Mouse (Mus musculus) hindbrain, embryonic 14.5 days (tissue): Measurements from ENCODE around the gene Esr1. TPM values are rescaled to one million over a fixed set of nuclear protein-coding genes. Genes with fewer than 3 reads are reported as not detected.

Source experiments
- ATAC-seq: fragments of 200-750 bp; cut with Nextera tagmentation; 2 replicates; pipeline ENCODE4 v1.8.0; 2017; ENCODE audit warnings: moderate number of reproducible peaks, mild to moderate bottlenecking, moderate TSS enrichment, moderate library complexity; ENCODE audit not compliant: low FRiP score
- DNase-seq: peaks from one replicate; pipeline ENCODE4 v3.0.0-alpha.2; 2015; ENCODE audit warnings: low spot score
- H3K27ac ChIP-seq: fragments of 300-500 bp; sonication (generic); 2 replicates; pipeline ENCODE4 v1.5.1; 2014; ENCODE audit warnings: mild to moderate bottlenecking, moderate library complexity
- H3K27me3 ChIP-seq: fragments of 300-500 bp; sonication (generic); 2 replicates; pipeline ENCODE4 v1.6.1; 2014; ENCODE audit warnings: mild to moderate bottlenecking, low read length, mixed read lengths; ENCODE audit not compliant: control insufficient read depth, insufficient read depth
- H3K36me3 ChIP-seq: fragments of 300-500 bp; sonication (generic); replicated peaks from 2 replicates; pipeline ENCODE4 v1.6.1; 2014; ENCODE audit not compliant: control insufficient read depth, insufficient read depth
- H3K4me1 ChIP-seq: fragments of 300-500 bp; sonication (generic); replicated peaks from 2 replicates; pipeline ENCODE4 v1.6.1; 2014; ENCODE audit warnings: antibody characterized with exemption, low read length, mixed read lengths; ENCODE audit not compliant: control insufficient read depth, insufficient read depth
- H3K4me2 ChIP-seq: fragments of 300-500 bp; sonication (generic); replicated peaks from 2 replicates; pipeline ENCODE4 v1.6.1; 2014; ENCODE audit warnings: mild to moderate bottlenecking, moderate library complexity
- H3K4me3 ChIP-seq: fragments of 300-500 bp; sonication (generic); replicated peaks from 2 replicates; pipeline ENCODE4 v1.5.1; 2014; ENCODE audit warnings: mild to moderate bottlenecking, low read length
- H3K9ac ChIP-seq: fragments of 300-500 bp; sonication (generic); 2 replicates; pipeline ENCODE4 v1.6.1; 2014
- H3K9me3 ChIP-seq: fragments of 300-500 bp; sonication (generic); 2 replicates; pipeline ENCODE4 v1.6.1; 2016; ENCODE audit warnings: low read length; ENCODE audit not compliant: control insufficient read depth
- WGBS: fragments of 180-500 bp; shearing (Covaris S2); extraction: QIAGEN DNeasy Blood & Tissue Kit; methylation state at CpG from one replicate; pipeline ENCODE4 v1.1.7; 2014; 5-methylcytosine and 5-hydroxymethylcytosine counted together
- polyA plus RNA-seq: library from polyadenylated mRNA; unstranded; fragments of >200 nt; fragmentation: Nextera tagmentation; extraction: Ambion mirVana; gene quantifications from 2 replicates; pipeline ENCODE4 v1.2.1, GENCODE M21; 2014

The Esr1 gene
- 0.27 and 0.80 TPM in 2 replicates for polyA plus RNA-seq

DNA sequence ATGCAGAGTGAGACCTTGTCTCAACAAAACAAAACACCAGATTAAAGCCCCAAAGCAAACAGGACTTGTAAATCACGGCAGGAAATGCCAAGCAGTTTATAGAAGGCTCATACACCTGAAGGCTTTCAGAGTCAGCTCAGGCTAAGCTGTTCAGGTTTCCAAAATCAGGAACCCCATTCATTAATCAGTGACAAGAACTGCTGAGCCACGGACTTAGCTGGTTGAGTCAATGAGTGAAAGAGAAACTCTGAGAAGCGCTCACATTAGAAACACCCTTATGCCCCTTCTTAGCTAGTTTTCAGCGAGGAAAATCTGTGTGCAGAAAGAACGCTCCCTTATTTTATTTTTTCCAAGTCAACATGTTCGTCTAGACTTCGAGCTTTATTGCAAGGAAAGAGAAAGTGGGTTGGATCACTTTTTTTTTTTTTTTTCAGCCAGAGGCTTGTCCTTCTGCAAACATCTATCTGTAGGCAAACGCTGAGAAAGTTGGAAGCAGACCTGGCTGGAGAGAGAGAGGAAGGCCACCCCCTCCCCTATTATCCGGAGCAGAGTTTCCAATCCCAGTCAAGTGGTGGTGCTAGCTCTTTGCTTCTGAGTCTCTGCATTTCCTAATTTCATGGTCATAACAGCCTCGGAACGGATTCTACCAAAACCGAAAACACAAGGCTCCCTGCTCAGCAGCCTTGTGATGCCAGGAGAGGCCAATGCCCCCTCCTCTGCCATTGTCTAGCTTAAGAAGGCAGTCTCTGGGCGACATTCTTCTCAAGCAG is at the start of gene Esr1:
Esr1 (plus strand) TSS at position 208 of the 770 bp plus-strand sequence.
- WGBS = 50% methylated on average over 13 of the region's 13 CpGs
- ATAC-seq = no peak

GRCm38 (mm10) chr10:4565148-4565547 is 46.2 kb upstream of the Esr1 start:
- WGBS = 100% methylated on average over 1 of the region's 1 CpGs
- Histone ChIP-seq H3K27me3 (no peaks in the 10 kb centered on the region), H3K27ac (no peak overlapping the region), H3K4me2 (no peak overlapping the region), H3K4me3 (no peak overlapping the region), H3K36me3 (no peaks in the 10 kb centered on the region), H3K9ac (no peak overlapping the region), H3K9me3 (no peaks in the 10 kb centered on the region), H3K4me1 (no peaks in the 10 kb centered on the region)
- DNase-seq (no peak), ATAC-seq (no peak)

More for the DNA sequence above, at the start of gene Esr1:
- H3K4me2 ChIP-seq = peak within 1 kb of the TSS; percentile 19; the same call in 1 of the 2 replicates
- no peaks in the 10 kb centered on the region for H3K9me3 ChIP-seq
- no peak within 1 kb of the TSS for H3K9ac ChIP-seq
- H3K4me3 ChIP-seq = no peak within 1 kb of the TSS
- H3K27ac ChIP-seq = no peak within 1 kb of the TSS
- H3K27me3 ChIP-seq = no peaks in the 10 kb centered on the region
- H3K36me3 ChIP-seq = no peaks in the 10 kb centered on the region
- no peaks in the 10 kb centered on the region for H3K4me1 ChIP-seq
- no peak for DNase-seq

- no peaks in the 10 kb centered on the region for H3K27me3 ChIP-seq
- no peaks in the 10 kb centered on the region for H3K4me1 ChIP-seq
- H3K9me3 ChIP-seq = no peaks in the 10 kb centered on the region
- WGBS = 93% methylated on average over 4 of the region's 4 CpGs
- no peak overlapping the region for H3K4me3 ChIP-seq
- H3K9ac ChIP-seq = no peak overlapping the region
- H3K36me3 ChIP-seq = no peaks in the 10 kb centered on the region
- no peak for ATAC-seq
- no peak overlapping the region for H3K4me2 ChIP-seq
- DNase-seq = no peak
- H3K27ac ChIP-seq = no peak overlapping the region
These were observed 40.6 kb upstream of the Esr1 start for GRCm38 (mm10) chr10:4570778-4571177.

DNA sequence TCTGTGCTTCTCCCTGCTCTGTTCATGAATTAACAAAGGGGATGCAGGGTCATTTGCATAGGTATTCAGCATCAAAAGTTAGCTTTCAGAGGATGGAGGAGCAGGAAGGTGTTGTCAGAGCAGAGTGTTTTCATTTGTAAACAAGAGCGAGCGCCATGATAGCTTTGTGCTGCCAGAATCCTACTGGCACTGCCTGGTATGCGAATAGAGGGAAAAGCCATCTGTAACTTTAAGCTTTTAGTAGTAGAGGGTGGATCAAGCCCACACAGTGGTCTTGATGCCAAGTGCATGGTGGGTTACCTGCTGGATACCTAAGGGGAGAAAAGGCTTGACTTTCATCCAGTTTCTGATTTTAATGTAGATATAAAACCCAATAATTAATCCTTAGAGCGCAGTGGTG is 40.1 kb upstream of the Esr1 start:
- H3K27me3 ChIP-seq = no peaks in the 10 kb centered on the region
- no peaks in the 10 kb centered on the region for H3K36me3 ChIP-seq
- no peak overlapping the region for H3K4me3 ChIP-seq
- no peak for ATAC-seq
- H3K9ac ChIP-seq = no peak overlapping the region
- DNase-seq = no peak
- no peaks in the 10 kb centered on the region for H3K9me3 ChIP-seq
- no peak overlapping the region for H3K4me2 ChIP-seq
- 68% methylated on average over 4 of the region's 4 CpGs for WGBS
- H3K27ac ChIP-seq = no peak overlapping the region
- H3K4me1 ChIP-seq = no peaks in the 10 kb centered on the region

DNA sequence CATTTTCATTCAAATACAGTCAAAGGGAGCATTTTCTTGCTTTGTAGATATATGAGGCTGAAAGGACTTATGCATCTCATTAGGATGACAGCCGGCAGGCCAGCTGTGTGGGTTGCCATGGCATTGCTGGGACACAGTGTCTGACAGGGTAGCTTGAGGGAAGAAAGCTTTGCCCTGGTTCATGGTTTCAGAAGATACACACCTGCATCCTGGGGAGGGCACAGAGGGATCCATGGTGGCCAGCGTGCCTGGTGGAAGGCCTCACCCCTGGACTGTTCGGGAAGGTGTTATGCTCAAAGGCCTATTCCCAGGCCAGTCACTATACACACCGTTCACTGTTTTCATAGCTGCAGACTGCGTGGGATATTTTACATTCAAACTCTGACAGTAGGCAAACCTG is 29.5 kb upstream of the Esr1 start:
- ATAC-seq (peak; percentile 83), DNase-seq (peak; percentile 34)
- WGBS = 61% methylated on average over 5 of the region's 5 CpGs
- Histone ChIP-seq H3K4me1 (0 out of 2 replicates have a peak, but pooled peaks cover 3% of the 10 kb centered on the region), H3K27me3 (no peaks in the 10 kb centered on the region), H3K27ac (no peak overlapping the region), H3K9me3 (no peaks in the 10 kb centered on the region), H3K4me3 (no peak overlapping the region), H3K36me3 (no peaks in the 10 kb centered on the region), H3K9ac (no peak overlapping the region), H3K4me2 (no peak overlapping the region)

GRCm38 (mm10) chr10:4586691-4587090 is 24.7 kb upstream of the Esr1 start:
- Histone ChIP-seq H3K9me3 (no peaks in the 10 kb centered on the region), H3K27ac (no peak overlapping the region), H3K36me3 (no peaks in the 10 kb centered on the region), H3K4me1 (0 out of 2 replicates have a peak, but pooled peaks cover 3% of the 10 kb centered on the region), H3K4me3 (no peak overlapping the region), H3K9ac (no peak overlapping the region), H3K4me2 (no peak overlapping the region), H3K27me3 (no peaks in the 10 kb centered on the region)
- DNase-seq = no peak
- ATAC-seq = no peak
- WGBS = 95% methylated on average over 6 of the region's 6 CpGs

GRCm38 (mm10) chr10:4589576-4589975 is 21.8 kb upstream of the Esr1 start:
- 76% methylated on average over 4 of the region's 4 CpGs for WGBS
- H3K4me2 ChIP-seq = no peak overlapping the region
- H3K4me3 ChIP-seq = no peak overlapping the region
- no peaks in the 10 kb centered on the region for H3K27me3 ChIP-seq
- no peak for ATAC-seq
- H3K9ac ChIP-seq = no peak overlapping the region
- no peaks in the 10 kb centered on the region for H3K9me3 ChIP-seq
- DNase-seq = no peak
- H3K4me1 ChIP-seq = no peaks in the 10 kb centered on the region
- no peak overlapping the region for H3K27ac ChIP-seq
- H3K36me3 ChIP-seq = no peaks in the 10 kb centered on the region

DNA sequence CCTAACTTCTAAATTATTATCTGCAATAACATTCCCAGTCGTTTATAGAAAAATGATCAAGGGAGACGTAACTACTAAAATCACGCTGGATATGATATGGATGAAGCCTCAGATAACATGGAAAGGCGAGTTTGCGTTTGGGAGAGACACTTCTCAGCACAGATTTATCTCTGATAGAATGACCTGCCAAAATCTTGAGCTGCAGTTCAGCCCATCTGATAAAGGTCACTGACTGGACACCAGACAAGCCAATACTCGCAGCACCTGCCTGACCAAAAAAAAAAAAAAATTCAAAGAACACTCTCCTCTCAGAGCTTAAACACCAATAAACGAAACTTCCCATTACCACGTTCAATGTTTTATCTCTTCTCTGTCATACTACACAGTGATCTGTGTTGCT is 20.4 kb upstream of the Esr1 start:
- Histone ChIP-seq H3K27me3 (no peaks in the 10 kb centered on the region), H3K4me1 (no peaks in the 10 kb centered on the region)
- ATAC-seq = no peak

DNA sequence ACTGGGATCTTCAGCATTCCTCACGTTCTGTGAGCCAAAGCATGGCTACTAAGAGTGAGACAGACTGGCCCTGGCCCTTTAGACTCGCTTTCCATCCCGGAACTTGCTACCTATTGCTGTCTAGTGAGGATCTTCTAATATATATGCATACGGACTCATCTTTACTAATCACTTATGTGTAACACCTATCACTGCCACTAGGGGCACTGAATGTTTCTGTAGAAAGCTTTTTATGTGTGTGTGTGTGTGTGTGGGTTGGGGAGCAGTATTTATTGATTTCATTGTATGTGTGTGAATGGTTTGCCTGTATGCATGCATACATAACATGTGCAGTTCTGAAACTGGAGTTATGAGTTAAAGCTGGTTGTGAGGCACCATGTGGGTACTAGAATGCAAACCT is 17.6 kb upstream of the Esr1 start:
- 74% methylated on average over 4 of the region's 4 CpGs for WGBS
- DNase-seq = no peak
- no peak overlapping the region for H3K9ac ChIP-seq

More for the DNA sequence above, 20.4 kb upstream of the Esr1 start:
- Histone ChIP-seq H3K4me2 (no peak overlapping the region), H3K27ac (no peak overlapping the region), H3K36me3 (no peaks in the 10 kb centered on the region), H3K9ac (no peak overlapping the region), H3K4me3 (no peak overlapping the region), H3K9me3 (no peaks in the 10 kb centered on the region)
- WGBS = 89% methylated on average over 8 of the region's 8 CpGs
- no peak for DNase-seq

More for the DNA sequence above, 17.6 kb upstream of the Esr1 start:
- no peaks in the 10 kb centered on the region for H3K4me1 ChIP-seq
- no peak overlapping the region for H3K4me3 ChIP-seq
- no peaks in the 10 kb centered on the region for H3K9me3 ChIP-seq
- ATAC-seq = no peak
- H3K27me3 ChIP-seq = no peaks in the 10 kb centered on the region
- H3K4me2 ChIP-seq = no peak overlapping the region
- H3K27ac ChIP-seq = no peak overlapping the region
- H3K36me3 ChIP-seq = no peaks in the 10 kb centered on the region
